20 mouse cellular contexts compared by ENCODE assay signal in the genomic region with DNA sequence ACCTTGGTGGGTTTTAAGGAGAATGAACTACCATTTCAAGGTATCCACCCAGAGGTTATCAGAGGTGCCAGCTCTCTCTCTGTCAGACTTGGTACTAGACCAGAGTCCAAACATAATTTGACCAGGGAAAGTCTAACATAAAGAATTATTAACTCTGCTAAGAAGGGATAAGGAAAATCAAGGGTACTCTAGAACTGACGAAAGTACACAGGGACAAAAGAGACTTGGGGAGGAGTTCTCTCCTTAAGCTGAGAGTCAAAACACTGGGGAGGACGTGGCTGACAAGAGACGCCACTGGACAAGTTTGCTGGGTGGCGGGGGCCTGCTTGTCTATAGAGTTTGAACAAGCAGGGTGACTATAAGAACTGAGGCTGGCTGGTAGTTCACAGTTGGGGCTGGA.
"Had no signal": no experiment of that assay in that cellular context is flagged by ENCODE, and none has a peak within 500 bp of the region (broad histone marks: within the 10 kb centered on the region; RNA-seq: fewer than 3 reads in every experiment).

No protein-coding gene starts in this region.

- H3K9me3 ChIP-seq: kidney, embryonic 15.5 days; lung, embryonic 15.5 days; midbrain, embryonic 15.5 days; neural tube, embryonic 12.5 days; neural tube, embryonic 15.5 days had no signal

- H3K4me3 ChIP-seq: kidney, embryonic 15.5 days; layer of hippocampus, adult 2 months; lung, embryonic 15.5 days; midbrain, embryonic 12.5 days; midbrain, embryonic 15.5 days; neural tube, embryonic 12.5 days; neural tube, embryonic 15.5 days had no signal

- H3K27me3 ChIP-seq: kidney, embryonic 15.5 days; lung, embryonic 15.5 days; midbrain, embryonic 12.5 days; midbrain, embryonic 15.5 days; neural tube, embryonic 12.5 days; neural tube, embryonic 15.5 days had no signal

- H3K36me3 ChIP-seq: kidney, embryonic 15.5 days; lung, embryonic 15.5 days; midbrain, embryonic 12.5 days; midbrain, embryonic 15.5 days; neural tube, embryonic 12.5 days; neural tube, embryonic 15.5 days had no signal

- H3K4me1 ChIP-seq: midbrain, embryonic 12.5 days; midbrain, embryonic 15.5 days; neural tube, embryonic 12.5 days; neural tube, embryonic 15.5 days had no signal

- ATAC-seq: hindbrain, postnatal 0 days; inflammation-experienced regulatory T-cells, adult 6 months; midbrain, embryonic 15.5 days had no signal

- H3K9ac ChIP-seq: kidney, embryonic 15.5 days; liver, embryonic 14.5 days; lung, embryonic 15.5 days; midbrain, embryonic 12.5 days; midbrain, embryonic 15.5 days; neural tube, embryonic 12.5 days; neural tube, embryonic 15.5 days had no signal

- H3K27ac ChIP-seq: hindbrain, postnatal 0 days; kidney, embryonic 15.5 days; layer of hippocampus, adult 2 months; liver, embryonic 14.5 days; lung, embryonic 15.5 days; macrophage; midbrain, embryonic 12.5 days; midbrain, embryonic 15.5 days; neural tube, embryonic 12.5 days; neural tube, embryonic 15.5 days had no signal

- DNase-seq: kidney, adult 18-20 months; kidney, postnatal 25 days; layer of hippocampus, adult 9-11 months; lung, adult 18-20 months; lung, postnatal 14 days; right cerebral cortex, adult 18-20 months; right cerebral cortex, postnatal 25 days; thymus, adult 2 months; thymus, postnatal 25 days had no signal

- H3K4me2 ChIP-seq: kidney, embryonic 15.5 days; lung, embryonic 15.5 days; midbrain, embryonic 12.5 days; midbrain, embryonic 15.5 days; neural tube, embryonic 12.5 days; neural tube, embryonic 15.5 days had no signal
